Mouse (Mus musculus): ENCODE results near the gene Afmid. TPM values are rescaled to one million over a fixed set of nuclear protein-coding genes. Genes with fewer than 3 reads are reported as not detected.

The Afmid gene
- total and polyA plus RNA-seq, 3 experiments, result 3.3 to 3.8 TPM; not detected in 1

- no peak for DNase-seq (ENCODE audit: low read depth, low spot score)
- Histone ChIP-seq H3K9ac (ENCODE audit: control insufficient read depth, low read depth, low read length, poor library complexity, severe bottlenecking) (no peak overlapping the region), H3K27ac (ENCODE audit: control insufficient read depth, low read depth, low read length) (no peak overlapping the region), H3K4me3 (ENCODE audit: control insufficient read depth in 1 of 2, insufficient read depth in 1 of 2, low read depth in 2 of 2, low read length in 2 of 2) (no peak overlapping the region), H3K79me2 (ENCODE audit: control insufficient read depth, insufficient read depth, low read length, poor library complexity) (no peaks in the 10 kb centered on the region), H3K36me3 (ENCODE audit: control insufficient read depth in 1 of 2, insufficient read depth in 2 of 2, low read length in 2 of 2) (peaks cover 0 to 32% of the 10 kb centered on the region in 2 experiments; a peak in 2 of 4 replicates), H3K9me3 (replicated peaks; ENCODE audit: insufficient read depth, low read length) (no peaks in the 10 kb centered on the region), H3K27me3 (ENCODE audit: control insufficient read depth in 1 of 2, insufficient read depth in 2 of 2, low read length in 2 of 2) (no peaks in the 10 kb centered on the region), H3K4me1 (ENCODE audit: control insufficient read depth in 1 of 2, insufficient read depth in 2 of 2, low read length in 2 of 2) (peaks cover 23 to 45% of the 10 kb centered on the region in 2 experiments)
- TF ChIP-seq KAT2A (conservative IDR thresholded peaks at IDR 0.05; ENCODE audit: low read depth, low read length) (no peak), ELF1 (IDR thresholded peaks at IDR 0.05; ENCODE audit: low read depth, low read length) (no peak), TAL1 (IDR thresholded peaks at IDR 0.05; ENCODE audit: low read length) (no peak), POLR2AphosphoS2 (IDR thresholded peaks at IDR 0.05; ENCODE audit: low read length) (no peak), MEF2A (IDR thresholded peaks at IDR 0.05; ENCODE audit: extremely low read depth, insufficient replicate concordance, low read depth, low read length, poor library complexity, severe bottlenecking) (no peak), MAX (IDR thresholded peaks at IDR 0.05; ENCODE audit: low read length) (no peak), POLR2A (IDR thresholded peaks at IDR 0.05; ENCODE audit: control insufficient read depth in 1 of 2, insufficient read depth in 1 of 2, low read depth in 1 of 2, low read length in 2 of 2, poor library complexity in 1 of 2) (no peak), SIN3A (IDR thresholded peaks at IDR 0.05; ENCODE audit: low read length) (no peak), CTCF (IDR thresholded peaks at IDR 0.05 in 2 of 3, conservative IDR thresholded peaks at IDR 0.05 in 1 of 3; ENCODE audit: control insufficient read depth in 1 of 3, insufficient read depth in 1 of 3, low read depth in 2 of 3, low read length in 3 of 3, poor library complexity in 1 of 3, severe bottlenecking in 1 of 3) (no peak), HCFC1 (IDR thresholded peaks at IDR 0.05; ENCODE audit: low read depth, low read length) (no peak), RCOR1 (IDR thresholded peaks at IDR 0.05; ENCODE audit: low read depth, low read length) (no peak), ZMIZ1 (IDR thresholded peaks at IDR 0.05; ENCODE audit: low read depth, low read length) (no peak), ZKSCAN1 (IDR thresholded peaks at IDR 0.05; ENCODE audit: low read depth, low read length) (no peak), USF2 (IDR thresholded peaks at IDR 0.05; ENCODE audit: borderline replicate concordance in 1 of 2, insufficient read depth in 1 of 2, low read depth in 1 of 2, low read length in 2 of 2) (no peak), CHD2 (IDR thresholded peaks at IDR 0.05; ENCODE audit: low read length) (no peak), MYC (IDR thresholded peaks at IDR 0.05; ENCODE audit: low read depth, low read length) (no peak), JUND (IDR thresholded peaks at IDR 0.05; ENCODE audit: low read depth, low read length) (no peak), CHD1 (IDR thresholded peaks at IDR 0.05; ENCODE audit: low read depth, low read length) (no peak)
Observed at GRCm38 (mm10) chr11:117834086-117834485, 8.4 kb downstream of the Afmid start.

GRCm38 (mm10) chr11:117836306-117836705 is 10.6 kb downstream of the Afmid start:
- Histone ChIP-seq H3K4me3 (ENCODE audit: control insufficient read depth in 1 of 2, insufficient read depth in 1 of 2, low read depth in 2 of 2, low read length in 2 of 2) (no peak overlapping the region), H3K4me1 (ENCODE audit: control insufficient read depth in 1 of 2, insufficient read depth in 2 of 2, low read length in 2 of 2) (peaks cover 28 to 31% of the 10 kb centered on the region in 2 experiments), H3K9ac (ENCODE audit: control insufficient read depth, low read depth, low read length, poor library complexity, severe bottlenecking) (no peak overlapping the region), H3K36me3 (ENCODE audit: control insufficient read depth in 1 of 2, insufficient read depth in 2 of 2, low read length in 2 of 2) (peaks cover 0 to 20% of the 10 kb centered on the region in 2 experiments; a peak in 2 of 4 replicates), H3K79me2 (ENCODE audit: control insufficient read depth, insufficient read depth, low read length, poor library complexity) (no peaks in the 10 kb centered on the region), H3K9me3 (replicated peaks; ENCODE audit: insufficient read depth, low read length) (no peaks in the 10 kb centered on the region), H3K27me3 (ENCODE audit: control insufficient read depth in 1 of 2, insufficient read depth in 2 of 2, low read length in 2 of 2) (no peaks in the 10 kb centered on the region), H3K27ac (ENCODE audit: control insufficient read depth, low read depth, low read length) (no peak overlapping the region)
- peak in 1 of 2 experiments; percentile 21; a peak in 1 of 4 replicates for TF ChIP-seq EP300 (IDR thresholded peaks at IDR 0.05; ENCODE audit: low read depth in 1 of 2, low read length in 2 of 2)
- no peak for TF ChIP-seq POLR2AphosphoS2 (IDR thresholded peaks at IDR 0.05; ENCODE audit: low read length)
- no peak for TF ChIP-seq MAX (IDR thresholded peaks at IDR 0.05; ENCODE audit: low read length)
- peak; percentile 68 for DNase-seq (ENCODE audit: low read depth, low spot score)
